Mouse (Mus musculus) cerebellum, adult 2 months (tissue): Measurements from ENCODE around the gene Nek2.

Experiments
- CTCF ChIP-seq: fragments of 200-500 bp; IDR thresholded peaks from 2 replicates; pipeline ENCODE4 v1.5.1; 2011; ENCODE audit warnings: low read depth, mild to moderate bottlenecking, control low read depth, low read length, moderate library complexity, borderline replicate concordance; ENCODE audit not compliant: insufficient read depth
- POLR2A ChIP-seq: fragments of 200-500 bp; IDR thresholded peaks from 2 replicates; pipeline ENCODE4 v1.6.1; 2011; ENCODE audit warnings: low read length, control low read depth, borderline replicate concordance; ENCODE audit not compliant: insufficient read depth

GRCm38 (mm10) chr1:191814240-191814639, 7.0 kb upstream of the Nek2 start:
- TF ChIP-seq CTCF (no peak), POLR2A (no peak)
